Mouse (Mus musculus) heart, adult 2 months (tissue): ENCODE measurements at regions not wholly inside any gene's neighbourhood (a gene's known extent, or its start where the extent isn't known, plus 50 kb on each side); places are given as distances from the start of the nearest gene placed in this dataset.
A peak's percentile ranks its signal among the peaks of the same experiment; 100 is the strongest.

ENCODE experiments used
- DNase-seq, 2 experiments: peaks; one replicate each; pipeline ENCODE4 v3.0.0; 2021
- H3K27ac ChIP-seq: fragments of 200-600 bp; 2 replicates; pipeline ENCODE4 v1.8.1; 2022
- H3K27me3 ChIP-seq: fragments of 200-500 bp; 2 replicates; pipeline ENCODE4 v1.6.1; 2012; ENCODE audit warnings: mild to moderate bottlenecking, low read length, inconsistent platforms, mixed read lengths; ENCODE audit not compliant: control insufficient read depth, insufficient read depth
- H3K36me3 ChIP-seq: fragments of 200-500 bp; 2 replicates; pipeline ENCODE4 v1.6.1; 2012; ENCODE audit warnings: low read length, inconsistent platforms; ENCODE audit not compliant: control insufficient read depth, insufficient read depth
- H3K4me1 ChIP-seq: fragments of 200-500 bp; 2 replicates; pipeline ENCODE4 v1.6.1; 2011; ENCODE audit warnings: low read length; ENCODE audit not compliant: control insufficient read depth, insufficient read depth
- H3K4me3 ChIP-seq: fragments of 200-600 bp; 2 replicates; pipeline ENCODE4 v1.8.1; 2022
- H3K79me2 ChIP-seq: fragments of 200-500 bp; replicated peaks from 2 replicates; pipeline ENCODE4 v1.6.1; 2012; ENCODE audit warnings: mild to moderate bottlenecking, inconsistent platforms, low read length, moderate library complexity, mixed read lengths; ENCODE audit not compliant: control insufficient read depth, insufficient read depth
- H3K9ac ChIP-seq: fragments of 200-500 bp; 2 replicates; pipeline ENCODE4 v1.6.1; 2012; ENCODE audit warnings: low read depth, mild to moderate bottlenecking, control low read depth, inconsistent platforms, low read length, mixed read lengths
- CTCF ChIP-seq: fragments of 200-600 bp; IDR thresholded peaks from 2 replicates; pipeline ENCODE4 v1.8.1; 2022; ENCODE audit warnings: antibody characterized with exemption, mild to moderate bottlenecking, moderate library complexity
- EP300 ChIP-seq: fragments of 200-500 bp; IDR thresholded peaks from 2 replicates; pipeline ENCODE4 v1.6.1; 2011; ENCODE audit warnings: low read depth, low read length, control low read depth; ENCODE audit not compliant: insufficient read depth
- POLR2A ChIP-seq: fragments of 200-500 bp; IDR thresholded peaks from 2 replicates; pipeline ENCODE4 v1.6.1; 2011; ENCODE audit warnings: mild to moderate bottlenecking, low read depth, low read length, control low read depth; ENCODE audit not compliant: insufficient read depth
- WGBS: fragments of 180-500 bp; shearing (Covaris S2); methylation state at CpG from one replicate; pipeline ENCODE4 v1.1.7; 2018; 5-methylcytosine and 5-hydroxymethylcytosine counted together
- intact Hi-C: fragments of 180-260 bp; cut with DNase I; formaldehyde crosslinking; loops from one replicate; pipeline ENCODE4 v1.15.1; 2025

DNA sequence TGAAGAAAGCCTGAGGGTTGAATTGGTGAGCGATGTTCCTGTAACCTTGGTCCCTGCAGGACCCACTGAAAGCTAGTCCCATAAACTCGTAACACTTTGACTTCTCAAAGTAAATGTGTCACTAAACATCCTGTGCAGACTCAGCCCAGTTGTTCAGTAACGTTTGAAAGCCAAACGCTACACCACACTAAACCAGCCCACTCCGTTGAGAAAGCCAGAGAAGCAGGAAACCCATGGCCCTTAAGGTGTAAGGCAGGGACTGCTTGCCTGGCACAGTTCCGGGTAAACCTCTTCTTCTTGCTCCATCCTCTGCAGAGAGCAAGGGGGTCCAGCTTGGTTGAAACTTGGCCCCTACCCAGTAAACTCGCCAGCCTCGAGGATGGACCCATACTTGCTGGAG, 180.6 kb upstream of the Rreb1 start:
- intact Hi-C loops = no loop called here
- peaks cover 4% of the 10 kb centered on the region; the same call in 1 of the 2 replicates for H3K4me1 ChIP-seq
- no peaks in the 10 kb centered on the region for H3K36me3 ChIP-seq
- no peak for TF ChIP-seq POLR2A
- DNase-seq = no peak
- H3K9ac ChIP-seq = no peak overlapping the region
- 72% methylated on average over 8 of the region's 8 CpGs for WGBS
- H3K27ac ChIP-seq = no peak overlapping the region
- no peaks in the 10 kb centered on the region for H3K27me3 ChIP-seq
- H3K4me3 ChIP-seq = no peak overlapping the region
- H3K79me2 ChIP-seq = no peaks in the 10 kb centered on the region

DNA sequence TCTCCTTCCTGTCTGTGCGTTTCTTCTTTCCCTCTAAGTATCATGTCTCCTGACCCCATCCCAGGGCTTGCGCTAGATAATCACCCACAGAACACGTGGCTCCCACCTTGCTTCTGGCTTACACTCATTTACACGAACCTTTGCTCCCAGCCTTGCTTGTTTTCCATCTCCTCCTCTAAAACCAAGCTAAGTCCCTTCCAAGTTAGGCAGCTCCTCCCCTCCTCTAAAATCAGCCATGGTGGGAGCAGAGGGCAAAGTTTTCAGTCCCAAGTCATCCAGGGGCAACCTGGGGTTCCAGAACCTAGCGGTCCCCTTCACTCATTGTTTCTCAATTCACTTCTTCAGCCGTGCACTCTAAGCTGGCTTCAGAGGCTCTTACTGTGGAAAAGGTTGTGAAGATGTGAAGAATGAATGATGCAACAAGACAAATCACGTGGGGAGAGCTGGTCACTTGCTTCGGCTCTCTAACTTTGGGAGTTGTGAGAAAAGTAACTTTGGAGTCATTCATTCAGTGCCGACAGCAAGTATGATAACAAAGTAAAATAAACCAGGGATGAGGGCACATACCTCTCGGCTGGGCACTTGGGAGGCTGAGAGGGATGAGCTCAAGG, 179.9 kb upstream of the Rreb1 start:
- no peak overlapping the region for H3K9ac ChIP-seq
- no peak overlapping the region for H3K4me3 ChIP-seq
- intact Hi-C loops = no loop called here
- TF ChIP-seq EP300 (no peak), CTCF (no peak), POLR2A (no peak)
- no peak overlapping the region for H3K27ac ChIP-seq
- no peaks in the 10 kb centered on the region for H3K79me2 ChIP-seq
- H3K27me3 ChIP-seq = no peaks in the 10 kb centered on the region
- DNase-seq = no peak
- no peaks in the 10 kb centered on the region for H3K36me3 ChIP-seq
- WGBS = 70% methylated on average over 10 of the region's 10 CpGs
- peaks cover 5% of the 10 kb centered on the region; the same call in 1 of the 2 replicates for H3K4me1 ChIP-seq

DNA sequence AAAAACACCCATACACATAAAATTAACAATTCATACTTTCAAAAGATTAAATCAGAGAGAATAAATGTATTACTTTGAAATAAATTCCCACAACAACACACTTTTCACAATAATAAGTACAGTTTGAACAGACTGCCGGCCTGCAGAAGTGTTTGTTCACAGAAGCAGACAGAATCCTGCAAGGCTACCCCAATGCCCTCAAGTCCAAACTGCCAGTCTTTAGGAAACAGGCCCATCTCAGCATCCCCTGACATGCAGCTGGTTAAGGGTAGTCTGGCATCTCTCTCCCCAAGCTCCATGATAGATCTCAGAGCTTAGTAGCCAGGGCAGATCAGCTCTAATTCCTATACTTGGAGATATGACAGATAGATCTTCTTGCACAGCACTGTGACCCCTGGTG, 178.5 kb upstream of the Rreb1 start:
- no peak for DNase-seq
- no peaks in the 10 kb centered on the region for H3K36me3 ChIP-seq
- no peak overlapping the region for H3K9ac ChIP-seq
- TF ChIP-seq EP300 (no peak), POLR2A (no peak), CTCF (no peak)
- 98% methylated on average over 1 of the region's 1 CpGs for WGBS
- no peak overlapping the region for H3K27ac ChIP-seq
- no peak overlapping the region for H3K4me3 ChIP-seq
- intact Hi-C loops = no loop called here
- peaks cover 5% of the 10 kb centered on the region; the same call in 1 of the 2 replicates for H3K4me1 ChIP-seq
- H3K79me2 ChIP-seq = no peaks in the 10 kb centered on the region
- no peaks in the 10 kb centered on the region for H3K27me3 ChIP-seq

DNA sequence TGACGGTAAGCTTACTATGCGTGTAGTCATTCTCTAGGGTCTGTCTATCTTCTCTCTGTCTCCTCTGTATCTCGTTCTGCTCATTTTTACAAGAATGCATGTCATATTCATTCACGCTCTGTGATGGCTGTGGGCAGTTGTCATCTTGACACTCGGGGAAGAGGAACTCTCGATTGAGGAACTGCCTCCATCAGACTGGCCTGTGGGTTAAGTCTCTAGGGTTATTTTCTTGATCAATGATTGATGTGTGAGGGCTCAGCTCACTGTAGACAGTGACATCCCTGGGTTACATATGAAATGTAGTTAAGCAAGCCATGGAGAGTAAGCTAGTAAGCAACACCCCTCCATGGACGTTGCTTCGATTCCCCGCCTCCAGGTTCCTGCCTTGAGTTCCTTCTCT, 178.0 kb upstream of the Rreb1 start:
- 77% methylated on average over 9 of the region's 9 CpGs for WGBS
- intact Hi-C loops = no loop called here

DNA sequence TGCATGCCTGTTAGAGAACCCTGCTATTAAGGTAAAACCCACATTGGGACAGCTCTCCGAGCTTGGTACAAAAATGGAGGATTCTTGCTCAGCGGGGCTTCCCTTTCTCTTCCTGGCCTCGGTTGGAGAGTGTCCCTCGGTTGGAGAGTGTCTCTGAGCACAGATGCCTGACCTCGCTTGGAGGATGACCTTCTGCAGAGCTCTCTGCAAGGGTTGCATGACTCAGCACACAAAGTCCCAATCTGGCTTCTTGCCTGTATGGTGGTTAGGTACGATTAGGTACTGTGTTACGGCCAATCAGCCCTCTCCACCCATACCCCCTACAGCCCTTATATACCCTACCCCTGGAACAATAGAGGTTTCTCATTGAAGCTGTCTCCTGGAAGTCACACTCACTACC, 177.1 kb upstream of the Rreb1 start:
- intact Hi-C loops = no loop called here
- no peaks in the 10 kb centered on the region for H3K36me3 ChIP-seq
- 68% methylated on average over 7 of the region's 7 CpGs for WGBS
- no peaks in the 10 kb centered on the region for H3K79me2 ChIP-seq
- H3K4me1 ChIP-seq = peaks cover 5% of the 10 kb centered on the region; the same call in 1 of the 2 replicates
- TF ChIP-seq CTCF (no peak), EP300 (0 out of 2 replicates have a peak, but pooled peaks have one; percentile 14)
- H3K4me3 ChIP-seq = no peak overlapping the region
- peak overlapping the region; percentile 15; the same call in 1 of the 2 replicates for H3K27ac ChIP-seq
- no peak for DNase-seq
- no peak overlapping the region for H3K9ac ChIP-seq
- no peaks in the 10 kb centered on the region for H3K27me3 ChIP-seq

More for the DNA sequence above, 178.0 kb upstream of the Rreb1 start:
- no peak for TF ChIP-seq EP300
- no peak for TF ChIP-seq POLR2A
- TF ChIP-seq CTCF = no peak
- H3K4me3 ChIP-seq = no peak overlapping the region
- no peaks in the 10 kb centered on the region for H3K27me3 ChIP-seq
- no peak overlapping the region for H3K27ac ChIP-seq
- H3K36me3 ChIP-seq = no peaks in the 10 kb centered on the region
- no peaks in the 10 kb centered on the region for H3K79me2 ChIP-seq
- no peak for DNase-seq
- no peak overlapping the region for H3K9ac ChIP-seq
- H3K4me1 ChIP-seq = peaks cover 5% of the 10 kb centered on the region; the same call in 1 of the 2 replicates

DNA sequence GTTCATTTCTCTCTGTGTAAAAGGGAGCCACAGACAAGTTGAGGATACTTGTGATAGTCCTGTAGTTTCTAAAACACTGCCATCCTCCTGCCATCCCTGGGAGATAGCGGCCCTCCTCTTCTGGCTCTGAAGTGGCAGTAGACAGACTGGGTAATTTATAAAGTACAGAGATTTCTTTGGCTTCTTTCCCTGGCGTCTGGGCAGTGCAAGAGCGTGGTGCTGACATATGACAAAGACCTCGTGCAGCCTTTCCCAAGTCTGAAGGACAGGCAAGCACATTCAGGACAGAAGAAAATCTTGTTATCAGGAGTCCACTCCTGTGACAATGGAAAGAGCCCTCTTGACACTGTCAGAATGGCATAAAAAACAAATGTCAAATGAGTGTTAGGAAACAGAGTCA, 175.9 kb upstream of the Rreb1 start:
- DNase-seq = peak; percentile 39 to 74
- TF ChIP-seq POLR2A (no peak; the same call in 1 of the 2 replicates), CTCF (no peak), EP300 (peak; percentile 97)
- Histone ChIP-seq H3K36me3 (no peaks in the 10 kb centered on the region), H3K27ac (peak overlapping the region; percentile 79), H3K4me3 (no peak overlapping the region), H3K27me3 (no peaks in the 10 kb centered on the region), H3K9ac (peak overlapping the region; percentile 25; the same call in 1 of the 2 replicates), H3K4me1 (peaks cover 5% of the 10 kb centered on the region; the same call in 1 of the 2 replicates), H3K79me2 (no peaks in the 10 kb centered on the region)
- 25% methylated on average over 4 of the region's 4 CpGs for WGBS
- intact Hi-C loops = loop anchor here (2.0 kb wide), 1 partner anchor 41 kb away; no protein-coding TSS in a partner anchor
